Mouse (Mus musculus): Measurements from ENCODE around the gene Cyp3a57. TPM values are rescaled to one million over a fixed set of nuclear protein-coding genes. Genes with fewer than 3 reads are reported as not detected.

The Cyp3a57 gene
- total and polyA plus RNA-seq, 3 experiments = not detected

DNA sequence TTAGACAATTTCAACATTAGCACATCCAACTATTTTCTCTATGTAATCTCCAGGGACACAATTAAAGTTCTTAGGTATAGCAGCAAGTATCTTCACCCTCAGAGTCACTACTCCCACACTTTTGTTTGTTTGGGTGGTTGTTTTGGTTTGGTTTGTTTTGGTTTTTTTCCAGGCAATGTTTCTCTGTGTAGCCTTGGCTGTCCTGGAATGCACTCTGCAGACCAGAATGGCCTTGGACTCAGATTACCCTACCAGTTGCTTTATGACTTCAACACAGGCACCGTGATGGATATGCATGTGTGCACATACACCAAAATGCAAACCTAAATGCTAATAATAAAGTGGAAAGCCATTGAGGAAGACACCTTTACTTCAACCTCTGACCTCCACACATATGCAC, 88.6 kb downstream of the Cyp3a57 start:
- H3K27me3 ChIP-seq (ENCODE audit: insufficient read depth, low read length) = no peaks in the 10 kb centered on the region
- no peak overlapping the region for H3K4me3 ChIP-seq (ENCODE audit: low read depth, low read length)
- peaks cover 2% of the 10 kb centered on the region; the same call in 1 of the 2 replicates for H3K9me3 ChIP-seq (replicated peaks)
- H3K4me1 ChIP-seq (ENCODE audit: insufficient read depth, low read depth, low read length) = no peaks in the 10 kb centered on the region
- no peak for TF ChIP-seq TAL1 (conservative IDR thresholded peaks at IDR 0.05; ENCODE audit: low read depth, low read length)
- no peak for TF ChIP-seq GATA2 (IDR thresholded peaks at IDR 0.05; ENCODE audit: borderline replicate concordance, low read depth, low read length)
- TF ChIP-seq POLR2AphosphoS5 (IDR thresholded peaks at IDR 0.05; ENCODE audit: insufficient replicate concordance, low read depth, low read length) = no peak
- TF ChIP-seq GATA1 (IDR thresholded peaks at IDR 0.05; ENCODE audit: borderline replicate concordance, low read length) = no peak
- ATAC-seq (ENCODE audit: extremely low read depth, insufficient number of reproducible peaks, low FRiP score, poor library complexity, severe bottlenecking) = no peak
- H3K36me3 ChIP-seq (replicated peaks) = no peaks in the 10 kb centered on the region
- no peak for DNase-seq (ENCODE audit: low spot score)

Other genes with a start within 250 kb of the Cyp3a57 start
- gene Arpc1b, start 231.1 kb upstream of the Cyp3a57 start, total RNA-seq (2014; fragmentation: Nextera tagmentation) = 226 and 347 TPM in 2 replicates
- 230 and 290 TPM in 2 replicates for gene Arpc1b, start 231.1 kb upstream of the Cyp3a57 start, total RNA-seq (2017)
- 2,252 and 2,780 TPM in 2 replicates for gene Arpc1b, start 231.1 kb upstream of the Cyp3a57 start, polyA plus RNA-seq (2012)
- 95.0 and 112 TPM in 2 replicates for gene Pdap1, start 205.0 kb upstream of the Cyp3a57 start, total RNA-seq (2014; fragmentation: Nextera tagmentation)
- 72.7 and 82.5 TPM in 2 replicates for gene Pdap1, start 205.0 kb upstream of the Cyp3a57 start, total RNA-seq (2017)
- gene Pdap1, start 205.0 kb upstream of the Cyp3a57 start, polyA plus RNA-seq (2012) = 173 and 217 TPM in 2 replicates
- gene Bud31, start 204.9 kb upstream of the Cyp3a57 start, total RNA-seq (2014; fragmentation: Nextera tagmentation) = 116 and 155 TPM in 2 replicates
- gene Bud31, start 204.9 kb upstream of the Cyp3a57 start, total RNA-seq (2017) = 287 and 292 TPM in 2 replicates
- 5.7 and 8.7 TPM in 2 replicates for gene Bud31, start 204.9 kb upstream of the Cyp3a57 start, polyA plus RNA-seq (2012)
- 8.2 and 16.4 TPM in 2 replicates for gene Ptcd1, start 178.2 kb upstream of the Cyp3a57 start, total RNA-seq (2014; fragmentation: Nextera tagmentation)
- 10.9 and 12.1 TPM in 2 replicates for gene Ptcd1, start 178.2 kb upstream of the Cyp3a57 start, total RNA-seq (2017)
- 17.1 and 18.4 TPM in 2 replicates for gene Ptcd1, start 178.2 kb upstream of the Cyp3a57 start, polyA plus RNA-seq (2012)
- 44.3 and 55.4 TPM in 2 replicates for gene Cpsf4, start 178.1 kb upstream of the Cyp3a57 start, total RNA-seq (2014; fragmentation: Nextera tagmentation)
- 67.6 and 71.2 TPM in 2 replicates for gene Cpsf4, start 178.1 kb upstream of the Cyp3a57 start, total RNA-seq (2017)
- gene Cpsf4, start 178.1 kb upstream of the Cyp3a57 start, polyA plus RNA-seq (2012) = 89.8 and 90.0 TPM in 2 replicates
- 133 and 170 TPM in 2 replicates for gene Atp5j2, start 153.2 kb upstream of the Cyp3a57 start, total RNA-seq (2014; fragmentation: Nextera tagmentation)
- gene Atp5j2, start 153.2 kb upstream of the Cyp3a57 start, total RNA-seq (2017) = 257 and 304 TPM in 2 replicates
- gene Atp5j2, start 153.2 kb upstream of the Cyp3a57 start, polyA plus RNA-seq (2012) = 21.5 and 61.1 TPM in 2 replicates
- 9.6 and 9.9 TPM in 2 replicates for gene Zkscan14, start 143.4 kb upstream of the Cyp3a57 start, total RNA-seq (2014; fragmentation: Nextera tagmentation)
- 21.3 and 22.2 TPM in 2 replicates for gene Zkscan14, start 143.4 kb upstream of the Cyp3a57 start, total RNA-seq (2017)
- 2.9 and 3.6 TPM in 2 replicates for gene Zkscan14, start 143.4 kb upstream of the Cyp3a57 start, polyA plus RNA-seq (2012)
- gene Zkscan5, start 140.7 kb upstream of the Cyp3a57 start, total RNA-seq (2014; fragmentation: Nextera tagmentation) = 13.7 and 14.6 TPM in 2 replicates
- gene Zkscan5, start 140.7 kb upstream of the Cyp3a57 start, total RNA-seq (2017) = 9.2 and 10.4 TPM in 2 replicates
- 1.3 and 2.8 TPM in 2 replicates for gene Zkscan5, start 140.7 kb upstream of the Cyp3a57 start, polyA plus RNA-seq (2012)
- 124 and 145 TPM in 2 replicates for gene Zfp655, start 113.6 kb upstream of the Cyp3a57 start, total RNA-seq (2014; fragmentation: Nextera tagmentation)
- 92.8 and 101 TPM in 2 replicates for gene Zfp655, start 113.6 kb upstream of the Cyp3a57 start, total RNA-seq (2017)
- 25.1 and 32.6 TPM in 2 replicates for gene Zfp655, start 113.6 kb upstream of the Cyp3a57 start, polyA plus RNA-seq (2012)
- 23.7 and 33.2 TPM in 2 replicates for gene Zscan25, start 64.8 kb upstream of the Cyp3a57 start, total RNA-seq (2014; fragmentation: Nextera tagmentation)
- 9.2 and 10.0 TPM in 2 replicates for gene Zscan25, start 64.8 kb upstream of the Cyp3a57 start, total RNA-seq (2017)
- 34.7 and 44.8 TPM in 2 replicates for gene Zscan25, start 64.8 kb upstream of the Cyp3a57 start, polyA plus RNA-seq (2012)
- not detected in 2 replicates for gene Cyp3a16, start 124.4 kb downstream of the Cyp3a57 start, total RNA-seq (2014; fragmentation: Nextera tagmentation)
- not detected in 2 replicates for gene Cyp3a16, start 124.4 kb downstream of the Cyp3a57 start, total RNA-seq (2017)
- gene Cyp3a16, start 124.4 kb downstream of the Cyp3a57 start, polyA plus RNA-seq (2012) = not detected in 2 replicates
- not detected in 2 replicates for gene Cyp3a41b, start 239.5 kb downstream of the Cyp3a57 start, total RNA-seq (2014; fragmentation: Nextera tagmentation)
- gene Cyp3a41b, start 239.5 kb downstream of the Cyp3a57 start, total RNA-seq (2017) = not detected in 2 replicates
- gene Cyp3a41b, start 239.5 kb downstream of the Cyp3a57 start, polyA plus RNA-seq (2012) = not detected in 2 replicates